Mouse (Mus musculus) embryonic facial prominence, embryonic 13.5 days (tissue): ENCODE results near the gene Bag1. TPM values are rescaled to one million over a fixed set of nuclear protein-coding genes. Genes with fewer than 3 reads are reported as not detected.

Experiments
- ATAC-seq: fragments of 200-750 bp; cut with Nextera tagmentation; 2 replicates; pipeline ENCODE4 v1.8.0; 2017; ENCODE audit warnings: low read depth; ENCODE audit not compliant: insufficient number of reproducible peaks, insufficient read depth, low FRiP score, low TSS enrichment
- H3K27ac ChIP-seq: fragments of 300-500 bp; sonication (generic); 2 replicates; pipeline ENCODE4 v1.5.1; 2015; ENCODE audit warnings: moderate library complexity, mild to moderate bottlenecking, inconsistent platforms
- H3K27me3 ChIP-seq: fragments of 300-500 bp; sonication (generic); 2 replicates; pipeline ENCODE4 v1.6.1; 2015; ENCODE audit warnings: mild to moderate bottlenecking, inconsistent platforms
- H3K36me3 ChIP-seq: fragments of 300-500 bp; sonication (generic); 2 replicates; pipeline ENCODE4 v1.6.1; 2015; ENCODE audit warnings: mild to moderate bottlenecking, inconsistent platforms
- H3K4me1 ChIP-seq: fragments of 300-500 bp; sonication (generic); 2 replicates; pipeline ENCODE4 v1.6.1; 2015; ENCODE audit warnings: inconsistent platforms
- H3K4me2 ChIP-seq: fragments of 300-500 bp; sonication (generic); 2 replicates; pipeline ENCODE4 v1.6.1; 2015; ENCODE audit warnings: moderate library complexity, mild to moderate bottlenecking, inconsistent platforms
- H3K4me3 ChIP-seq: fragments of 300-500 bp; sonication (generic); 2 replicates; pipeline ENCODE4 v1.5.1; 2015; ENCODE audit warnings: mild to moderate bottlenecking, inconsistent platforms
- H3K9ac ChIP-seq: fragments of 300-500 bp; sonication (generic); 2 replicates; pipeline ENCODE4 v1.6.1; 2015; ENCODE audit warnings: mild to moderate bottlenecking, inconsistent platforms
- H3K9me3 ChIP-seq: fragments of 300-500 bp; sonication (generic); 2 replicates; pipeline ENCODE4 v1.6.1; 2016; ENCODE audit warnings: inconsistent platforms
- WGBS: fragments of 180-500 bp; shearing (Covaris S2); methylation state at CpG from one replicate; pipeline ENCODE4 v1.1.7; 2015; ENCODE audit warnings: mixed read lengths; 5-methylcytosine and 5-hydroxymethylcytosine counted together
- polyA plus RNA-seq: library from polyadenylated mRNA; unstranded; fragments of >200 nt; fragmentation: Nextera tagmentation; extraction: Ambion mirVana; gene quantifications from 2 replicates; pipeline ENCODE4 v1.2.1, GENCODE M21; 2015

The Bag1 gene
- polyA plus RNA-seq, 1 experiment from 2014 or later = 233 TPM

DNA sequence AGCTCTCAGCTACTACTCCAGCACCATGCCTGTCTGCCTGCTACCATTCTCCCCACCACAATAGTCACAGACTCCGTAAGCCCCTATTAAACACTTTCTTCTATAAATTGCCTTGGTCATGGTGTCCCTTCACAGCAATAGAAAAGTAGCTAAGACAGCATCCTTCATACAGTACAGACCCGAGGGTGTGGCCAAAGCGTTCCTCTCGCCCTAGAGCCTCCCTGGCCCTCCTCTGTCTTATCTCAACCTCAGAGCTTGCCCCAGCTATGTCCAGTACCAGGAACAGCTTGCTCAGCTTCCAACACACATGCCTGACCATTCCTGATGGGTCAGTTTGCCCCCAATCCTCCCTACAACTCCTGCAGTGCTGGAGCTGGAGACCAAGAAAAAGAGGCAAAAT lies 47.5 kb downstream of the Bag1 start:
- 90% methylated on average over 4 of the region's 4 CpGs for WGBS
- no peaks in the 10 kb centered on the region for H3K36me3 ChIP-seq

DNA sequence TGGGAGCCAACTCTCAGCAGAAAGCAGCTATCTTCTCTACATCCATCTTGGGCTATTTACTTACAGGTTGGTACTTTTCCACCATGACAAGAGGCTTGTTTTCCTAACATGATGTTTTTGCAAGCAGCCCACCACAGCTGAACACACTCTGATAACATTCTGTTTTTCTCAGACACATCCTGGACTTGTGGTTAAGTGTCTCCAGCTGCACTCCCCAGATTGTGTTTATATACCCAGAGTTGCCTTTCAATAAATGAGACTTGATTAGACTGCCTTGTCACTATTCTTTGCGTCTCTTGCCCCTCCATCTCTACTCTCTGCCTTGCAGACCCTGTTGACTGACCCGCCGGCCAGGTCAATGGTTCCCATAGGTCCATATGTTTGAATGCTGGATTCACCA lies 48.0 kb downstream of the Bag1 start:
- H3K4me2 ChIP-seq = no peak overlapping the region
- no peaks in the 10 kb centered on the region; the same call in 1 of the 2 replicates for H3K9me3 ChIP-seq
- no peak overlapping the region for H3K27ac ChIP-seq
- no peak overlapping the region for H3K9ac ChIP-seq
- ATAC-seq = no peak
- no peaks in the 10 kb centered on the region for H3K4me1 ChIP-seq
- no peaks in the 10 kb centered on the region for H3K36me3 ChIP-seq
- no peak overlapping the region for H3K4me3 ChIP-seq
- WGBS = 86% methylated on average over 3 of the region's 3 CpGs
- no peaks in the 10 kb centered on the region for H3K27me3 ChIP-seq

More for the DNA sequence above, 47.5 kb downstream of the Bag1 start:
- Histone ChIP-seq H3K27me3 (no peaks in the 10 kb centered on the region), H3K4me3 (no peak overlapping the region), H3K9me3 (no peaks in the 10 kb centered on the region; the same call in 1 of the 2 replicates), H3K4me2 (no peak overlapping the region), H3K27ac (no peak overlapping the region), H3K9ac (no peak overlapping the region), H3K4me1 (no peaks in the 10 kb centered on the region)
- no peak for ATAC-seq

DNA sequence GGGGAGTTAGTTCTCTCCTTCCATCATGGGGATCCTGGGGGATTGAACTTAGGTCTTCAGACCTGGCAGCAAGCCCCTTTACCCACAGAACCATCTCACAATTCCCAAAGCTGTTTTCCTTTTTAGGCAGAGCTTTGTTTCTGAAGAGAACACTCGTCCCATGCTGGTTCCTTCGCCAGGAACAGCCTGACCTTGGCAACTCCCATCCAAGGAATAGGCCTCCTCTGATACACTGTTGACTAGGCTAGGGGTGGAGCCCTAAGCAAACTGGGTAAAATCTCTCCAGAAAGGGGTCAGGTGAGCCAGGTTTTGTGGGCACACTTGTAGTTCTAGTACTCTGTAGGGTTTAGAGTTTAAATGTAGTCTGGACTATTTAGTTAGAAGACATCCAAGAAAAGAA lies 48.8 kb downstream of the Bag1 start:
- Histone ChIP-seq H3K36me3 (no peaks in the 10 kb centered on the region), H3K9me3 (no peaks in the 10 kb centered on the region; the same call in 1 of the 2 replicates), H3K4me3 (no peak overlapping the region), H3K27me3 (no peaks in the 10 kb centered on the region), H3K4me1 (no peaks in the 10 kb centered on the region), H3K27ac (no peak overlapping the region), H3K4me2 (no peak overlapping the region), H3K9ac (no peak overlapping the region)
- no peak for ATAC-seq
- WGBS = 77% methylated on average over 2 of the region's 2 CpGs

DNA sequence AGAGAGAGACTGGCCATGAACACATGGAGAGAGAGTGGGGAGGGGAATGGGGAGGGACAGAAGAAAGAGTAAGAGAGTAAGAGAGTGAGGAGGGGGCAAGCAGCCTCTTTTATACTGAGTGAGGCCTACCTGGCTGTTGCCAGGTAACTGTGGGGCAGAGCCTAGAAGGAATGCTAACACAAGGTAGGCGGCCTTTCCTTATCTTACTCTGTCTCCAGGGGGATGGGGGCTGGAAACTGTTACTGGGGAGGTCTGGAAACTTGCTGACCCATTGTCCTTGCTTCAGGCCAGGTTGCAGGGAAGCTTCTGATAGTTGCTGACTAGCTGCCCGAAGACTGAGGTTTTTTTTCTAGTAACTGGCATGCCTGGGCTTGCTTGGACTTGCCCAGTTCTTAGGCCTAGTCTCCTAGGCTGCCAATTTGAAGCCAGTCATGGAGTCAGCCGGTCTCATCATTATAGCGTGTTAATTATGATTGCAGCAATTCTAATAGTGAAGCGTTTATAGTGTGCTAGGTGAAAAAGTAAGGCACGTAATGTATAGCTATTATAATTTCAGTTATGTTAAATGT lies 49.5 kb downstream of the Bag1 start:
- Histone ChIP-seq H3K27me3 (no peaks in the 10 kb centered on the region), H3K36me3 (no peaks in the 10 kb centered on the region), H3K9me3 (no peaks in the 10 kb centered on the region; the same call in 1 of the 2 replicates), H3K4me3 (no peak overlapping the region), H3K27ac (no peak overlapping the region), H3K4me2 (no peak overlapping the region), H3K9ac (no peak overlapping the region), H3K4me1 (no peaks in the 10 kb centered on the region)
- ATAC-seq = no peak
- 71% methylated on average over 6 of the region's 6 CpGs for WGBS

DNA sequence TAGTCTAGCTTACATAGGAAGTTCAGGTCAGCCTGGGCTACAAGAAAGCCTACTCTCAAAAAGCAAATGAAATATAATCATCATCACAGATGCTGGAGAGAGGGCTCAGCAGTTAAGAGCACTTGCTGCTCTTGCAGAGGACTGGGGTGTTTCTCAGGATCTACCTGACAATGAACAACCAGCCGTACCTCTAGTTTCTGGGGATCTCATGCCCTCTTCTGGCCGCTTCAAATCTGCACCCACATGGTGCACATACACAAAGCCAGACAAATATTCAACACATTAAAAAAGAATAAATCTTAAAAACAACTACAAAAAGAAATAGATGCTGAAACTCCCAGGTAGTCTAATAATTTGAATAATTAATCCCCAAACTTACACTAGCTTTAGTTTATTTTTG lies 52.4 kb downstream of the Bag1 start:
- Histone ChIP-seq H3K27me3 (no peaks in the 10 kb centered on the region), H3K27ac (no peak overlapping the region), H3K9me3 (no peaks in the 10 kb centered on the region; the same call in 1 of the 2 replicates), H3K36me3 (no peaks in the 10 kb centered on the region), H3K4me2 (no peak overlapping the region), H3K4me1 (no peaks in the 10 kb centered on the region), H3K9ac (no peak overlapping the region), H3K4me3 (no peak overlapping the region)
- ATAC-seq = no peak
- 96% methylated on average over 2 of the region's 2 CpGs for WGBS

DNA sequence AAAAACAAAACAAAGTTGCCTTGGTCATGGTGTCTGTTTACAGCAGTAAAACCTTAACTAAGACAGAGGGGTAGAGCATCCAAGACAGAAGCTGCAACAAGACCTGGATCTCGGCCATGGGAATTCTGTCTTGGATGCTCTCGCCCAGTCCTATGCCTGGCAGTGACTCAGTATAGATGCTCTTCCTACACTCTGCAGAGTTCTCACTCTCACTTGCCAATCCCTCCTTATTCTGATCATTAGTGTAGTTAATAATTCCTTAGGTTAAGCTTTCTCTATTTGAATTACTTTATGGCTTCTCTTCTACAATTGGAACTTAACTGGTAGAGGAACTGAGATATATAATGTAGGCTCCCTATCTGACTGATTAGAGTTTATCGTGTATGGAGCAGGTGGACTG lies 53.0 kb downstream of the Bag1 start:
- Histone ChIP-seq H3K27ac (no peak overlapping the region), H3K27me3 (no peaks in the 10 kb centered on the region), H3K4me1 (no peaks in the 10 kb centered on the region), H3K9ac (no peak overlapping the region), H3K4me2 (no peak overlapping the region), H3K4me3 (no peak overlapping the region), H3K9me3 (no peaks in the 10 kb centered on the region), H3K36me3 (no peaks in the 10 kb centered on the region)
- no peak for ATAC-seq
- WGBS = 83% methylated on average over 3 of the region's 3 CpGs

DNA sequence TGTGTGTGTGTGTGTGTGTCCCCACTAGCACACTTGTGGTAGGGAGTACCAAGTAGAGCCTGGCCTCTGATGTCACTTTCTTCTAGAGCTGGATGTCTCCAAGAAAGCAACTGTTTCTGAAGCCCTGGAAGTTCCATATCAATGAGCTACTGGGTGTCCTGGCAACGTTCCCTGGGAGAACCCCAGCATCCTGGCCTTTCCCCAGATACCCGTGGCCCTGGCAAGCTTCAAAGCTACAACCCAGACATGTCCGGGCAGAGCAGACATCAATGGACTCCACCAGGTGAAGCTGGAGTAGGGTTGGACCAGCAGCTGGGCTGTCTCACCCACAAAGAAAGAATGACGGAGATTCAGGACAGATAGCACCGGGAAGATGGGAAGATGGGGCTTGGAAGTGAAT lies 56.9 kb downstream of the Bag1 start:
- H3K9ac ChIP-seq = no peak overlapping the region
- H3K4me1 ChIP-seq = no peaks in the 10 kb centered on the region
- no peak overlapping the region for H3K27ac ChIP-seq
- H3K4me3 ChIP-seq = no peak overlapping the region
- no peaks in the 10 kb centered on the region for H3K9me3 ChIP-seq
- no peaks in the 10 kb centered on the region for H3K27me3 ChIP-seq
- H3K4me2 ChIP-seq = no peak overlapping the region
- whole genome bisulfite sequencing = 78% methylated on average over 5 of the region's 5 CpGs
- no peak for ATAC-seq
- no peaks in the 10 kb centered on the region for H3K36me3 ChIP-seq

DNA sequence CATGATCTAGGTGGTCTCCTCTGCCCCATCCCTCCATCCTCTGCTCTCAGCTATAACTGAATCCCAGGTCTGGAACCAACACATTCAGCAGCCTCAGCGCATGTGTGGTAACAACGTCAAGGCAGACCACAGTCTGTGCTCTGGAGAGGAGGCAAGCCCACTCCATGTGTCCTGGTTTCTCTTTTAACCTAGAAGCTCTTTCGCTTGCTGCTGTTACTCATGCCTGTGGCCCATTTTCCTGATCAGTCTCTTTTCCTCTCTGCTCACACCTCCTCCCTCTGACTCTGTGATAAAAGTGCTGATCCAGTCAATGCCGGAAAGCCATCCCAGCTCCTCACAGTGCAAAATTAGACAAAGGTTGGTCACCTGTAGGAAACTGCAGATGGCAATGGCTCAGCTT lies 58.1 kb downstream of the Bag1 start:
- no peak for ATAC-seq
- Histone ChIP-seq H3K4me1 (no peaks in the 10 kb centered on the region), H3K9me3 (no peaks in the 10 kb centered on the region), H3K4me3 (no peak overlapping the region), H3K4me2 (no peak overlapping the region), H3K9ac (no peak overlapping the region), H3K27ac (no peak overlapping the region), H3K36me3 (no peaks in the 10 kb centered on the region), H3K27me3 (no peaks in the 10 kb centered on the region)
- 87% methylated on average over 4 of the region's 4 CpGs for WGBS

DNA sequence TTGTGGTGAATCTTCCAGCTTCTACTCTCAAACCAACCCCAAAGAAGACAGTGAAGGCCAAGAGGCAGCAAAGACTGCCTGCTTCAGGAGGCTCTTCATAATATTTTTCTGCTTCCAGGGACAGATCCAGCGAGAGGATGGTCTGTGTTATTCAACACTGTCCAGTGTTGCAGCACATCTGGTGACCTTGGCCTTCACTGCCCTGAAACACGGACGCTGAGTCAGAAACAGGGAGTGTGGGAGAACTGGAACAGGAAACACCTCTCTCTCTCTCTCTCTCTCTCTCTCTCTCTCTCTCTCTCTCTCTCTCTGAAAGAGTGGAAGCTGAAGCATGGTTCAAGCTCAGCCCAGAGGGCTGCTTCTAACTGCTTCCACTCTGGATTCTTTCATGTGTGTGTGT lies 58.8 kb downstream of the Bag1 start:
- Histone ChIP-seq H3K27ac (no peak overlapping the region), H3K4me3 (no peak overlapping the region), H3K4me1 (no peaks in the 10 kb centered on the region), H3K9ac (no peak overlapping the region), H3K4me2 (no peak overlapping the region), H3K9me3 (no peaks in the 10 kb centered on the region), H3K36me3 (no peaks in the 10 kb centered on the region), H3K27me3 (no peaks in the 10 kb centered on the region)
- WGBS = 38% methylated on average over 3 of the region's 3 CpGs
- no peak for ATAC-seq

DNA sequence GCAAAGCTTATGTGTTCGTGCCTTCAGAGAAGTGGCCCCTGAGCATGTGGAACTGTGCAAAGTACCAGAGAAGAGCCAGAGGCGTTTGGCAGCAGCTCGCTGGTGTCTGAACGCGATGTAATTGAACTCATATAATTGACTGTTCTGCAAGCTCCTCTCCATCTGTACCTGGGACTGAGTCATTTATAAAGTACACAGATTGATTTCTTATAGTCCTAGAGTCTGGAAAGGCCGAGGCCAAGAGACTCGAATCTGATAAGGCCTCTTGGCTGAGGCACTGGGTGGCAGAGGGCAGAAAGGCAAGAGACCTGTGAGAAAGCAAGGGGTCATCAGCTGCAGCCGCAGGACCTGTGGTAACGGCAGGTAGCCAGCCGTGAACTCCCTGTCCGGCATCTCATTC lies 59.3 kb downstream of the Bag1 start:
- 69% methylated on average over 11 of the region's 11 CpGs for WGBS
- ATAC-seq = no peak
- H3K27ac ChIP-seq = no peak overlapping the region

More for the DNA sequence above, 59.3 kb downstream of the Bag1 start:
- Histone ChIP-seq H3K9ac (no peak overlapping the region), H3K4me1 (no peaks in the 10 kb centered on the region), H3K4me3 (no peak overlapping the region), H3K36me3 (no peaks in the 10 kb centered on the region), H3K9me3 (no peaks in the 10 kb centered on the region), H3K4me2 (no peak overlapping the region), H3K27me3 (no peaks in the 10 kb centered on the region)
